Mouse (Mus musculus): ENCODE results near the gene Actg1. TPM values are rescaled to one million over a fixed set of nuclear protein-coding genes. Genes with fewer than 3 reads are reported as not detected.

Actg1 gene
- polyA plus RNA-seq, 1 experiment, result 785 TPM

DNA sequence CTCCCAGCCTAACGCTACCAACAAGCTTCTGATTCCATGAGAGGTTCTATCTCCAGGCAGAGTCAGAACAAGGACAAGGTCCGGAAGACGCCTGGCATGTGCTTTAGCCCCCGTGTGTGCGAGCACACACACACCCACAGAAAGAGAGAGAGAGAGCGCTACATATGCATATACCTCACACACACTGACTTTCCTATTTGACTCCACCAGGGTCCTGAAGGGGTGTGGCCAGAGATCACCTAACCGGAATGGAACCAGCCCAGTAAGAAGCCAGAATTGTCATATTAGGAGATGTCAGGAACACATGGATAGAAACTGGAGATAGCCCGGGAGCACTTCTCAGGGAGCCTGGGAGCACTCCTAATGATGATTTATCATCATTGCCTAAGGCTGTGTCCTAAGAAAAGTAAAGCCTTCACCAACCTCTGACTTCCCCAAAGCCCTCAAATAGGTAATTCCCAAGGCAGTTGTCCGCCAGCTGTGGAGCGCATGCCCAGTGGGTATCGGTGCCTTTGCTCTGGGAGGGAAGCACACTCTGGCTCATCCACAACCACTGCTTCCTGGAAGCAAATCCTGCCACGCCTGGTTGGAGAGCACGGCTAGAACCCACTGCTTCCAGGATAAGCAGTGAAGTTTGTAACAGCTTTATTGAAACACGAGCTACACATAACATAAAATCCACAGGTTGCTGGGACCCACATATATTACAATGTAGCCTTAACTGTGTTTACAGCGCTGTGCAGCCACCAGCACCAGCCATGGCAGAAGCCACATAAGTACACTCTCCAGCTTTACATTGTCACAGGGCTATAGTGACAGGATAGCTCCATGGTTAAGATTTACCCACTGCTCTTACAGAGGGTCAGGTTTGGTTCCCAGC, 39.7 kb downstream of the Actg1 start:
- 58% methylated on average over 15 of the region's 15 CpGs for WGBS
- H3K4me1 ChIP-seq (ENCODE audit: control insufficient read depth, insufficient read depth, low read length), result peaks cover 32% of the 10 kb centered on the region
- no peak for TF ChIP-seq CTCF (IDR thresholded peaks at IDR 0.05; ENCODE audit: insufficient read depth, low read depth, low read length)
- no peak for TF ChIP-seq POLR2A (IDR thresholded peaks at IDR 0.05; ENCODE audit: insufficient read depth, low read depth, low read length)
- no peak overlapping the region for H3K27ac ChIP-seq (ENCODE audit: insufficient read depth, low read depth, low read length)
- H3K4me3 ChIP-seq (ENCODE audit: insufficient read depth, low read depth, low read length), result no peak overlapping the region

DNA sequence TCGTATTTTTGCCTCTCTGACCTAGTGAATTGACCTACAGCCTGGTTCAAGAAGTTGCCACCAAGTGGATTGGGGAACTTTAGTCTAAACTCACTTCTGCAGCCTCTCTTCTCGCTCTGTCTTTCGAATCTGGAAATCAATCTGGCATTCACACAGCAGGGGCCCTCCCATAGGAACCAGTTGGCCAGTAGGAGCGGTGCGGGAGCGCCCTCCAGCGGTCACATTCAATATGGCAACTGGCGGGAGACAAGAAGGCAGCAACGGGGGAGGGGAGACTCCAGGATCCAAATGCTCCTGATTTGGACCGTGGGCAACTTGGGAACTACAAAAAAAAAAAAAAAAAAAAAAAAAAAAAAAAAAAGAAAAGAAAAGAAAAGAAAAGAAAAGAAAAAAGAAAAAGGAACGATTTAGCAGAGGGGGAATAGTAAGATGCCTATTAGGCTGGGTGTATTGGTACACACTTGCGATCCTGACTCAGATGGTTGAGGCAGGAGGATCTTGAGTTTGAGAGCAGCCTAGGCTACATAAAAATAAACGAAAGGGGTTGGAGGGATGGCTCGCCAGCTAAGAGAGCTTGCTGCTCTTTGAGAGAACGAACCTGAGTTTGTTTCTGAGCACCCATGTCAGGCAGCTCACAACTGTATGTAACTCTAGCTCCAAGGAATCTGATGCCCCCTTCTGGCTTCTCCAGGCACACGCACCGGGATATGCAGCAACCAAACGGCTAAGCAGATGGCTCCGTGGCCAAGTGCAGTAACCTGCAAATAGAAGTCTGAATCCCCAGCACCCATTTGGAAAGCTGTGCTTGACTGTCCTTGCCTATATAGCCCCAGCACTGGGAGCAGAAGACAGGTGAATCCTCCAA, 40.5 kb downstream of the Actg1 start:
- no peak overlapping the region for H3K4me3 ChIP-seq (ENCODE audit: insufficient read depth, low read depth, low read length)
- 8% methylated on average over 19 of the region's 19 CpGs for WGBS
- no peak overlapping the region for H3K27ac ChIP-seq (ENCODE audit: insufficient read depth, low read depth, low read length)
- peaks cover 40% of the 10 kb centered on the region for H3K4me1 ChIP-seq (ENCODE audit: control insufficient read depth, insufficient read depth, low read length)
- TF ChIP-seq POLR2A (IDR thresholded peaks at IDR 0.05; ENCODE audit: insufficient read depth, low read depth, low read length) (no peak), CTCF (IDR thresholded peaks at IDR 0.05; ENCODE audit: insufficient read depth, low read depth, low read length) (peak; percentile 97)

- H3K4me1 ChIP-seq (ENCODE audit: control insufficient read depth, insufficient read depth, low read length), result peaks cover 42% of the 10 kb centered on the region
- TF ChIP-seq POLR2A (IDR thresholded peaks at IDR 0.05; ENCODE audit: insufficient read depth, low read depth, low read length), result no peak
- TF ChIP-seq CTCF (IDR thresholded peaks at IDR 0.05; ENCODE audit: insufficient read depth, low read depth, low read length), result no peak
- 52% methylated on average over 5 of the region's 5 CpGs for WGBS
- no peak overlapping the region for H3K4me3 ChIP-seq (ENCODE audit: insufficient read depth, low read depth, low read length)
- H3K27ac ChIP-seq (ENCODE audit: insufficient read depth, low read depth, low read length), result no peak overlapping the region
Measured at GRCm38 (mm10) chr11:120307132-120307413, 41.3 kb downstream of the Actg1 start.

- no peak overlapping the region for H3K4me3 ChIP-seq (ENCODE audit: insufficient read depth, low read depth, low read length)
- no peak overlapping the region for H3K27ac ChIP-seq (ENCODE audit: insufficient read depth, low read depth, low read length)
- TF ChIP-seq CTCF (IDR thresholded peaks at IDR 0.05; ENCODE audit: insufficient read depth, low read depth, low read length), result no peak
- no peak for TF ChIP-seq POLR2A (IDR thresholded peaks at IDR 0.05; ENCODE audit: insufficient read depth, low read depth, low read length)
- peaks cover 45% of the 10 kb centered on the region for H3K4me1 ChIP-seq (ENCODE audit: control insufficient read depth, insufficient read depth, low read length)
- 83% methylated on average over 12 of the region's 12 CpGs for WGBS
Measured at GRCm38 (mm10) chr11:120306366-120307131, 41.8 kb downstream of the Actg1 start.

GRCm38 (mm10) chr11:120305535-120306365, 42.6 kb downstream of the Actg1 start:
- no peak for TF ChIP-seq CTCF (IDR thresholded peaks at IDR 0.05; ENCODE audit: insufficient read depth, low read depth, low read length)
- Histone ChIP-seq H3K4me1 (ENCODE audit: control insufficient read depth, insufficient read depth, low read length) (peaks cover 42% of the 10 kb centered on the region), H3K27ac (ENCODE audit: insufficient read depth, low read depth, low read length) (peak overlapping the region; percentile 32), H3K4me3 (ENCODE audit: insufficient read depth, low read depth, low read length) (peak overlapping the region; percentile 58)
- 30% methylated on average over 15 of the region's 15 CpGs for WGBS

GRCm38 (mm10) chr11:120304886-120305534, 43.3 kb downstream of the Actg1 start:
- WGBS, result under 1% methylated on average over 53 of the region's 53 CpGs
- TF ChIP-seq CTCF (IDR thresholded peaks at IDR 0.05; ENCODE audit: insufficient read depth, low read depth, low read length) (0 out of 2 replicates have a peak, but pooled peaks have one; percentile 24), POLR2A (IDR thresholded peaks at IDR 0.05; ENCODE audit: insufficient read depth, low read depth, low read length) (peak; percentile 73)
- Histone ChIP-seq H3K27ac (ENCODE audit: insufficient read depth, low read depth, low read length) (peak overlapping the region; percentile 82), H3K4me3 (ENCODE audit: insufficient read depth, low read depth, low read length) (peak overlapping the region; percentile 60), H3K4me1 (ENCODE audit: control insufficient read depth, insufficient read depth, low read length) (peaks cover 42% of the 10 kb centered on the region)

DNA sequence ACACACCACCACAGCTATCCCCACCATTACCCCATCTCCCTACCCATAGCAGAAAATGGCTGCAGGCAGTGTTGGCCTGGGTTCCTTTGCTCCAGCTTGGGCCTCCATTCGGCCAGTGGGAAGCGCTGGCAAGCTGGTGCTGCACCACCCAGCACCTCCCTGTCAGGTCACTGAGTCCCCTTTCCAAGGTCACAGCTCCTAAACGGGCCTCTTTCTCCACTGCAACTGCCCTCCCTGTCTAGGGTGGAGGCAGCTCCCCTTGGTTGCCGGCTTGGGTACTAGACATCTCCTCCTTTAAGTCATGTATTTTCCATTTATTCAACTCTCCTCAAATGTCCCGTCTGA, 44.0 kb downstream of the Actg1 start:
- TF ChIP-seq POLR2A (IDR thresholded peaks at IDR 0.05; ENCODE audit: insufficient read depth, low read depth, low read length) (no peak), CTCF (IDR thresholded peaks at IDR 0.05; ENCODE audit: insufficient read depth, low read depth, low read length) (no peak)
- no peak overlapping the region for H3K4me3 ChIP-seq (ENCODE audit: insufficient read depth, low read depth, low read length)
- 62% methylated on average over 5 of the region's 5 CpGs for WGBS
- no peak overlapping the region for H3K27ac ChIP-seq (ENCODE audit: insufficient read depth, low read depth, low read length)
- H3K4me1 ChIP-seq (ENCODE audit: control insufficient read depth, insufficient read depth, low read length), result peaks cover 42% of the 10 kb centered on the region
